Mouse (Mus musculus): ENCODE measurements around the gene Xrra1. TPM values are rescaled to one million over a fixed set of nuclear protein-coding genes. Genes with fewer than 3 reads are reported as not detected.

Xrra1 gene
- polyA plus RNA-seq, 2 experiments: 0.20 to 0.25 TPM

DNA sequence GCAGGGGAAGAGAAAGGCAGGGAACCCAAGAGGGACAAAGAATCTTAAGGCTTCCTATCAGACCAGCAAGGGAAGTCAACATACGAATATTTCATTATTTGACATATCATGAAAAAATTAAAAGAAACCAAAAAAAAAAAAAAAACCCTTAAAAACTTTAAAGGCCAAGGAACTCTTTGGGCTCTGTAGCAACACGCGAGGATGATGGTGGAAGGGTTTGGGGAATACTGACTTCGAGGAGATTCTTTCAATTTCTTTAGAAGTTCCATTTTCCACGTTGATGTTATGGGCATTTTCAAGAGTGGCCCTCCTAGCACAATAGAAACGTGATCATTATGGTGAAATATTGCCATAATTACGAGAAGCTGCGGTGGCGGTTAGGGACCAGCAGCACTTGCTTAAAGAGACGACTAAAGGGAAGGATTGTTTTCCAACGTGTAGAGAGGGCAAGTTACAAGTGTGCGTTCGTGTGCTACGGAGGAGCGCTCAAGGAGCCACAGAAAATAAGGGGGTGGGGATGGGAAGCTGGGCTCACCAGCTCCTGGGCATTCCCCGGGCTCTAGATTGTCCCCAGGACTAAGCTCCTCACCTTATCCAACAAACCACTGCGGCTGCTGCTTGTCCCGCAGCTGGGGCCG is 622 bp upstream of the Xrra1 start:
- Histone ChIP-seq H3K4me1 (ENCODE audit: control insufficient read depth, insufficient read depth, low read length) (peaks cover 13% of the 10 kb centered on the region), H3K36me3 (ENCODE audit: control insufficient read depth, insufficient read depth, low read length) (peaks cover 25% of the 10 kb centered on the region), H3K4me3 (replicated peaks; ENCODE audit: low read length) (peak overlapping the region; percentile 61), H3K27ac (replicated peaks; ENCODE audit: low read depth, low read length) (peak overlapping the region; percentile 59), H3K27me3 (ENCODE audit: control insufficient read depth, insufficient read depth, low read length) (no peaks in the 10 kb centered on the region), H3K4me2 (replicated peaks; ENCODE audit: low read depth, low read length, severe bottlenecking) (peak overlapping the region; percentile 90), H3K9ac (ENCODE audit: low read depth, low read length, severe bottlenecking) (peak overlapping the region; percentile 70), H3K9me3 (ENCODE audit: control insufficient read depth, low read length) (no peaks in the 10 kb centered on the region)
- under 1% methylated on average over 18 of the region's 19 CpGs for WGBS
- no peak for DNase-seq (ENCODE audit: low spot score)
- TF ChIP-seq POLR2A (IDR thresholded peaks at IDR 0.05; ENCODE audit: borderline replicate concordance, extremely low read depth, insufficient read depth, insufficient read length): no peak
- ATAC-seq (ENCODE audit: low FRiP score, low read depth): peak; percentile 49; the same call in 1 of the 2 replicates

DNA sequence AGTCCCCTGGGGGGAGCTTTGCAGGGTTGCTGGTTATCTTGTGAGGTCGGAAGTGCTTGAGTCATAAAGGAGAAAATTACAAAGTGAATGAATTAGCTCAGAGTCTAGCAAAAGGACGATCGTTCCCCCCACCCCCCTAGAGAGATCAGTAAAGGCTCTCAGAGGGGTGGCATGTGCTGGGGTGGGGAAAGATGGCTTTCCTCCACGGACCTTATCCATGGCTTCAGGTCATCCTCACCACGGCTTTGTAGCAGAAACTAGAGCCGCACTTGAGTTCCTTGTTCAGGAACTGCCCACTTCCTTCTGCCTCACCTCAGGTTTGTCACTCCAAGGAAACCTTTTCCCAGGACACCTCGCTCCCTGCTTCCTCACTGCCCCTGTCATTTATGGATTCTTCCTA is 4.4 kb downstream of the Xrra1 start, which contains the start of gene Spcs2:
Spcs2 (minus strand) TSS at position 101 of the 400 bp plus-strand sequence.
- Histone ChIP-seq H3K9ac (ENCODE audit: low read depth, low read length, severe bottlenecking) (no peak within 1 kb of the TSS), H3K4me2 (replicated peaks; ENCODE audit: low read depth, low read length, severe bottlenecking) (no peak within 1 kb of the TSS), H3K9me3 (ENCODE audit: control insufficient read depth, low read length) (no peaks in the 10 kb centered on the region), H3K4me1 (ENCODE audit: control insufficient read depth, insufficient read depth, low read length) (no peaks in the 10 kb centered on the region), H3K36me3 (ENCODE audit: control insufficient read depth, insufficient read depth, low read length) (no peaks in the 10 kb centered on the region), H3K27ac (replicated peaks; ENCODE audit: low read depth, low read length) (no peak within 1 kb of the TSS), H3K4me3 (replicated peaks; ENCODE audit: low read length) (no peak within 1 kb of the TSS), H3K27me3 (ENCODE audit: control insufficient read depth, insufficient read depth, low read length) (no peaks in the 10 kb centered on the region)
- no peak for DNase-seq (ENCODE audit: low spot score)
- 50% methylated on average over 7 of the region's 7 CpGs for WGBS
- TF ChIP-seq POLR2A (IDR thresholded peaks at IDR 0.05; ENCODE audit: borderline replicate concordance, extremely low read depth, insufficient read depth, insufficient read length): no peak
- ATAC-seq (ENCODE audit: low FRiP score, low read depth): no peak

DNA sequence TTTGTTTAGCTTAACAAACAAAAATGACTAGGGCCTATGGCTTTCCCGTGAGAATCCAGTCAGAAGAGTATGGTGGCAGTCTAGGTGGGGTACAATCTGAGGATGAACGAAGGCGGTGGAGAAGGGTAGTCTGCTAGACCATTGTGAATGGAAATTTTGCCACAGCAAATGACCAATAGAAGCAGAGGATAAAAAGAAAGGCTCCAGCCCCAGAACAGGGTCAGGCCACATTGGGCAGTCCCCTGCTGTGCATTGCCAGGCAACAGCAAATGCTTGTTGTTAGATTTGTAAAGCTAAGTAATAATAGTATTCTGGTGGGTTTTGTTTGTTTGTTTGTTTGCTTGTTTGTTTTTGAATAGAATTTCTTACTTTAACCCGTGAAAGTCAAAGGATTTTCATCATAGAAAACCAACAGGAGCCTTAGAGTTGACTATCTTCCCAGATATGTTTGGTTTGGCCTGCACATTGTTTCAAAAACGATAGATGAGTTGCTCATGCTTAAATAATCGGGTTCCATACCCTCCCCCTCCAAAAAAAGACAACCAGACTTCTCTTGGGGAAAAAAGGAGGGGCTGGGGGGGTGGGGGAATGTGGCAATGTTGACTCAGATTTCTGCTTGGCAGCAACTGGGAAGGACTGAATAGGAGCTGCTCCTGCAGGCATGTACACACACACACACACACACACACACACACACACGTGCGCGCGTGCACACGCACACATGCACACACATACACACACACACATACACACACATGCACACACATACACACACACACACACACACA is 5.5 kb downstream of the Xrra1 start:
- no peak for TF ChIP-seq POLR2A (IDR thresholded peaks at IDR 0.05; ENCODE audit: borderline replicate concordance, extremely low read depth, insufficient read depth, insufficient read length)
- DNase-seq (ENCODE audit: low spot score): no peak
- Histone ChIP-seq H3K4me1 (ENCODE audit: control insufficient read depth, insufficient read depth, low read length) (no peaks in the 10 kb centered on the region), H3K27me3 (ENCODE audit: control insufficient read depth, insufficient read depth, low read length) (no peaks in the 10 kb centered on the region), H3K36me3 (ENCODE audit: control insufficient read depth, insufficient read depth, low read length) (no peaks in the 10 kb centered on the region), H3K27ac (replicated peaks; ENCODE audit: low read depth, low read length) (no peak overlapping the region), H3K9me3 (ENCODE audit: control insufficient read depth, low read length) (no peaks in the 10 kb centered on the region), H3K9ac (ENCODE audit: low read depth, low read length, severe bottlenecking) (no peak overlapping the region), H3K4me3 (replicated peaks; ENCODE audit: low read length) (no peak overlapping the region), H3K4me2 (replicated peaks; ENCODE audit: low read depth, low read length, severe bottlenecking) (no peak overlapping the region)
- whole genome bisulfite sequencing: 83% methylated on average over 10 of the region's 11 CpGs
- ATAC-seq (ENCODE audit: low FRiP score, low read depth): no peak

DNA sequence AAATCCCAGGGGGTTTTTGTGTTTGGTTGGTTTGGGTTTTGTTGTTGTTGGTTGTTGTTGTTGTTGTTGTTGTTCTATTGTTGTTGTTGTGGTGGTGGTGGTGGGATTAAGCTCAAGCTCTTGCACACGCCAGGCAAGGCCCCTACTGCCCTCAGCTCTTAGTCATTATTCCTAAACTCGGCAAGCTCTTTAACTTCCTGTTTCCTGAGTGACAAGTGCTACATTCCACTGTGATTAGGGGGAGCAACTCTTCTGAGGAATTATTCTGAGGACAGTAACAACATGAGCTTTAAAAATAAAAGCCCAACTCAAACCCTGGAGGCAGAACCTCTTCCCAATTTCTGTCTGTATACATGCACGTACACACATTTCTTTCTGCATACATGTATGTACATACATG is 6.3 kb downstream of the Xrra1 start:
- Histone ChIP-seq H3K36me3 (ENCODE audit: control insufficient read depth, insufficient read depth, low read length) (no peaks in the 10 kb centered on the region), H3K27ac (replicated peaks; ENCODE audit: low read depth, low read length) (no peak overlapping the region), H3K9me3 (ENCODE audit: control insufficient read depth, low read length) (no peaks in the 10 kb centered on the region), H3K4me1 (ENCODE audit: control insufficient read depth, insufficient read depth, low read length) (no peaks in the 10 kb centered on the region), H3K27me3 (ENCODE audit: control insufficient read depth, insufficient read depth, low read length) (no peaks in the 10 kb centered on the region), H3K9ac (ENCODE audit: low read depth, low read length, severe bottlenecking) (no peak overlapping the region), H3K4me3 (replicated peaks; ENCODE audit: low read length) (no peak overlapping the region), H3K4me2 (replicated peaks; ENCODE audit: low read depth, low read length, severe bottlenecking) (no peak overlapping the region)
- TF ChIP-seq POLR2A (IDR thresholded peaks at IDR 0.05; ENCODE audit: borderline replicate concordance, extremely low read depth, insufficient read depth, insufficient read length): no peak
- DNase-seq (ENCODE audit: low spot score): no peak
- WGBS: 42% methylated on average over 3 of the region's 3 CpGs
- no peak for ATAC-seq (ENCODE audit: low FRiP score, low read depth)

DNA sequence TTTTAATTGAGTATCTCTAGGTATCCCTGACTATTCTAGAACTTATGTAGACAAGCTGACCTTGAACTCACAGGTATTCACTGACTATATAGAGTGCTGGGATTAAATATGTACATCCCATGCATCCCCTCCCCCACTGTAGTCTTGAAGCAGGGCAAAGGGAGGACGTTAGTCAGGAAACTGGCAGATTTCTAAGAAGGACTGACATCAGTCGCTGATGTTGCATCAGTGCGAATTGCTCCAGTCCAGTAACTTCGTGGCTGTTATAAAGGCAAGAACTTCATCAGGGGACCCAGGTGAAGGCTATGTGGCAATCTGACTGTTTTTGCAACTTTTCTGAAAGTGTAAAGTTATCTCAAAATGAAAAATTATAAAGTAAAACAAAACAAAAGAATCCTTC is 10.4 kb downstream of the Xrra1 start:
- H3K9ac ChIP-seq (ENCODE audit: low read depth, low read length, severe bottlenecking): no peak overlapping the region
- no peaks in the 10 kb centered on the region for H3K27me3 ChIP-seq (ENCODE audit: control insufficient read depth, insufficient read depth, low read length)
- H3K4me1 ChIP-seq (ENCODE audit: control insufficient read depth, insufficient read depth, low read length): no peaks in the 10 kb centered on the region
- no peak overlapping the region for H3K4me3 ChIP-seq (replicated peaks; ENCODE audit: low read length)
- no peaks in the 10 kb centered on the region for H3K36me3 ChIP-seq (ENCODE audit: control insufficient read depth, insufficient read depth, low read length)
- no peak overlapping the region for H3K27ac ChIP-seq (replicated peaks; ENCODE audit: low read depth, low read length)
- TF ChIP-seq POLR2A (IDR thresholded peaks at IDR 0.05; ENCODE audit: borderline replicate concordance, extremely low read depth, insufficient read depth, insufficient read length): no peak
- no peaks in the 10 kb centered on the region for H3K9me3 ChIP-seq (ENCODE audit: control insufficient read depth, low read length)
- no peak for DNase-seq (ENCODE audit: low spot score)
- H3K4me2 ChIP-seq (replicated peaks; ENCODE audit: low read depth, low read length, severe bottlenecking): no peak overlapping the region
- no peak for ATAC-seq (ENCODE audit: low FRiP score, low read depth)
- 73% methylated on average over 4 of the region's 4 CpGs for WGBS
